Mouse (Mus musculus) kidney, adult 2 months (tissue): ENCODE measurements around the gene 2300002M23Rik. TPM values are rescaled to one million over a fixed set of nuclear protein-coding genes. Genes with fewer than 3 reads are reported as not detected.

Experiments used
- DNase-seq: peaks from one replicate; pipeline ENCODE4 v3.0.0; 2021
- H3K27ac ChIP-seq: fragments of 200-500 bp; 2 replicates; pipeline ENCODE4 v1.5.1; 2012; ENCODE audit warnings: low read depth, low read length, control low read depth, inconsistent platforms; ENCODE audit not compliant: insufficient read depth
- H3K27me3 ChIP-seq: fragments of 200-500 bp; replicated peaks from 2 replicates; pipeline ENCODE4 v1.6.1; 2012; ENCODE audit warnings: mild to moderate bottlenecking, moderate library complexity, low read length, inconsistent platforms; ENCODE audit not compliant: control insufficient read depth, insufficient read depth
- H3K36me3 ChIP-seq: fragments of 200-500 bp; 2 replicates; pipeline ENCODE4 v1.6.1; 2012; ENCODE audit warnings: mild to moderate bottlenecking, moderate library complexity, low read length, inconsistent platforms; ENCODE audit not compliant: control insufficient read depth, insufficient read depth
- H3K4me1 ChIP-seq: fragments of 200-500 bp; 2 replicates; pipeline ENCODE4 v1.6.1; 2011; ENCODE audit warnings: low read length; ENCODE audit not compliant: control insufficient read depth, insufficient read depth
- H3K4me3 ChIP-seq: fragments of 200-500 bp; 2 replicates; pipeline ENCODE4 v1.5.1; 2011; ENCODE audit warnings: mild to moderate bottlenecking, low read depth, low read length, control low read depth; ENCODE audit not compliant: insufficient read depth
- CTCF ChIP-seq: fragments of 200-500 bp; conservative IDR thresholded peaks from 2 replicates; pipeline ENCODE4 v1.5.1; 2011; ENCODE audit warnings: low read depth, mild to moderate bottlenecking, control low read depth, low read length, moderate library complexity, mixed read lengths; ENCODE audit not compliant: insufficient read depth, insufficient read length
- POLR2A ChIP-seq: fragments of 200-500 bp; IDR thresholded peaks from one replicate; pipeline ENCODE4 v1.6.1; 2011; ENCODE audit warnings: low read depth, low read length, control low read depth
- WGBS: fragments of 180-500 bp; shearing (Covaris S2); methylation state at CpG from one replicate; pipeline ENCODE4 v1.1.7; 2018; 5-methylcytosine and 5-hydroxymethylcytosine counted together
- polyA plus RNA-seq: library from polyadenylated mRNA; depleted of rRNA; stranded (reverse); fragments of >200 nt; gene quantifications from 2 replicates; pipeline ENCODE4 v1.2.3, GENCODE M21; 2012

2300002M23Rik gene
- polyA plus RNA-seq, 1 experiment = 0.08 TPM

DNA sequence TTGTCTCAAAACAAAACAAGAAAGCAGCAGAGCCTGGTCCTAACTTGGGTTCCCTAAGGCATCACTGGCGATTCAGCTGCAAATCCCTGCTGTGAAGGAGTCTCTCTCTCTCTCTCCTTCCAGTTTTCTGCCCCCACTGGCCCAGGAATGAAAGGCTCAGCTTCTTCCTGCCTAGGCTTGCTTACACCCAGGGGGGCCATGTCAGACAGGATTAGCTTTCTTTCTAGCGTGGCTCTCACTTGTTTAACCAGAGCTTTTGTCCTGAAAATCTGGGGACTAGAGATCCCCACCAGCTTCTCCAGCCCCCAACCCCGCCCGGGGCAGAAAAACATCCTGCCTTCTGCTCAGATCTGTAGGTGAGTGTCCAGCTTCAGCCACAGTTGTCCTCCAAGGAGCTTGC lies 21.1 kb downstream of the 2300002M23Rik start:
- Histone ChIP-seq H3K36me3 (no peaks in the 10 kb centered on the region), H3K4me3 (no peak overlapping the region), H3K27ac (no peak overlapping the region), H3K27me3 (no peaks in the 10 kb centered on the region), H3K4me1 (no peaks in the 10 kb centered on the region)
- no peak for DNase-seq
- no peak for TF ChIP-seq CTCF
- TF ChIP-seq POLR2A = no peak
- WGBS = 52% methylated on average over 4 of the region's 4 CpGs

DNA sequence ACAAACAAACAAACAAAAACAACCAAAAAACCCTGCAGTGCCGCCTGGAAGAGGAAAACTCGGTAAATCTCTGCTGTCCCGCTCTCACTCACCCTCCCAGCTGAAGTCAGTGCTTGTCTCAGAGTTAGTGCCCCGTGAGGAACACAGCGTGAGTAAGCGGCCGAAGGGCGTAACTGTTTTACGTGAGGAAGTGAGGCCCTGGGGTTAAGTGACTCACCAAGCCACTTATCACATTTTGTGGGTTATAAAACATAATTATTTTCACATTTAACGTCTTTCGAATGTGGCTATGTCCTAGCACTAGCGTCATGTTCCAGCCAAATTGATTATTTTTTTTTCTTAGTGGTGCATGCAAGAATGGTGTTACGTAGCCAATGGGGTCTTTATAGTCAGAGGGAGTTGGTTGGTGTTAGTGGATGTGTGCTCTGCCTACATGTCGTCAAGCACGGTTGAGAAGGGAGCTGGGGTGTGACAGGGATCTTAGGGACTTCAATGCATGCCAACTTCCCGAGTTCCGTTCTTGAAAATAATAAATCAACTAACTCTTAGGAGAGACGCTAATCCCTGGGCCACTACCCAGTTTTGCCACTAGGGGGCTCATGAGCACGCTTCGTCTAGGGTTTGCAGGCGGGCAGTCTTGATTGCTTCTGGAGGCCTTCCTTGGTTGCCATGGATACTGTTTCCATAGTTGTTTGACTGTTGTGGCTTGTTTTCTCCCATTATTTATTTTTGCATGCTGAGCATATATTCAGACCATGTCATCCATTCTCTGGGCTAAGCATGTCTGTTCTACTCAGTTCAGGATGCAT lies 23.4 kb downstream of the 2300002M23Rik start:
- 18% methylated on average over 21 of the region's 21 CpGs for WGBS
- H3K4me3 ChIP-seq = no peak overlapping the region
- H3K4me1 ChIP-seq = no peaks in the 10 kb centered on the region
- H3K27ac ChIP-seq = no peak overlapping the region
- no peaks in the 10 kb centered on the region for H3K36me3 ChIP-seq
- DNase-seq = peak; percentile 71
- H3K27me3 ChIP-seq = no peaks in the 10 kb centered on the region
- TF ChIP-seq POLR2A (no peak), CTCF (peak; percentile 77)

DNA sequence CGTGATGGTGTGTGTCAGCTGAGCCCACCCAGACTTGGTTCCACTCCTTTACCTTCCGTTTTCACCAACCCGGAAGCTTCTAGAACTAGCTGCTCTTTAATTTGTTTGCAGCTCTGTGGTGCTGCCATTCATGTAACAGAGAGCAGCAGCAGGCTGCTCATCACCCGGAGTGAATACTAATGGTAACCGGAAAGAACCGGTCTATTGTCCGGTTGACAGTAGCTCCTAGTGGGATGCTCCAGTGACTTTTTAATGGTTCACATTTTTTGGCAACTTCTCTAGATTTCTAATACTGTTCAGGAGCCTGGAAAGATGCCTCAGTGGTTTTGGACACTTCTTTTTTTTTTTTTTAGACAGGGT lies 23.9 kb downstream of the 2300002M23Rik start:
- no peak overlapping the region for H3K4me3 ChIP-seq
- 74% methylated on average over 7 of the region's 7 CpGs for WGBS
- no peaks in the 10 kb centered on the region for H3K4me1 ChIP-seq
- H3K27me3 ChIP-seq = no peaks in the 10 kb centered on the region
- no peak overlapping the region for H3K27ac ChIP-seq
- H3K36me3 ChIP-seq = no peaks in the 10 kb centered on the region
- no peak for DNase-seq
- TF ChIP-seq CTCF (no peak), POLR2A (no peak)

DNA sequence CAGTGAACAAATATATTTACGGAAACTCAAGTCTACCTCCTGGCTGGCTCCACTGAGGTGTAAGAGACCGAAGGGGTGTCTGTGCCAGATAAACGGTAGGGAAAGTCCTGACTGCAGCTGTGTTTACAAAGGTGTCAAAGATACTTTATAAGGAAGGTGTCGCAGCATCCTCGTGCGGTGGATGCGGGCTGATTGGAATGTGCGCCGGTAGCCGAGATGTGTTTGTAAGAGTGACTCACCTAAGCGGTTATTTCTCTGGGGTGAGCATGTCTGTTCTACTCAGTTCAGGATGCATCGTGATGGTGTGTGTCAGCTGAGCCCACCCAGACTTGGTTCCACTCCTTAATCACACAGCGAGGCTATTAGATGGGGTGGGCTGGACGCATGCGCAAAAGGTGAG lies 24.5 kb downstream of the 2300002M23Rik start:
- 81% methylated on average over 15 of the region's 15 CpGs for WGBS
- Histone ChIP-seq H3K27ac (no peak overlapping the region), H3K4me3 (no peak overlapping the region), H3K36me3 (no peaks in the 10 kb centered on the region), H3K4me1 (no peaks in the 10 kb centered on the region), H3K27me3 (no peaks in the 10 kb centered on the region)
- no peak for DNase-seq
- no peak for TF ChIP-seq POLR2A
- TF ChIP-seq CTCF = no peak

DNA sequence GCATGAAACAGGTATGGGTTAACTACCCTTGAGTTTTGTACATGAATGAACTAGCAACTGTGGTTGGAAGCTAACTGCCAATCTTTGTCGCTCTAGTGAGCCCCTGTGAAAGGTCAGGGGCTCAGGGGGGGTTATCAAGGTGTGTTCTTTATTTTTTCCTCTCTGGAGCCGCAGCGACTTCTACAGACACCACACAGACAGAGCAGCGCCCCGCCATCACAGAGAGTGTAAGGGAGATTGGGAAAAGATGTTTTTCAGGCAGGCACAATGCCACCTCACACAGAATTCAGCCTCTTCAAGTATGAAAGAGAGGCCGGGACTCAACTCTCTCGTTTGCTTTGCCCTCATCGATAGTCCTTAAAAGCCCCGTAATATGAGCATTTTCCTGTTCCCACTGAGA lies 24.9 kb downstream of the 2300002M23Rik start:
- WGBS = 85% methylated on average over 9 of the region's 9 CpGs
- TF ChIP-seq POLR2A = no peak
- no peak for TF ChIP-seq CTCF
- H3K27ac ChIP-seq = no peak overlapping the region
- H3K36me3 ChIP-seq = no peaks in the 10 kb centered on the region
- no peaks in the 10 kb centered on the region for H3K4me1 ChIP-seq
- no peak for DNase-seq
- H3K4me3 ChIP-seq = no peak overlapping the region
- H3K27me3 ChIP-seq = no peaks in the 10 kb centered on the region

DNA sequence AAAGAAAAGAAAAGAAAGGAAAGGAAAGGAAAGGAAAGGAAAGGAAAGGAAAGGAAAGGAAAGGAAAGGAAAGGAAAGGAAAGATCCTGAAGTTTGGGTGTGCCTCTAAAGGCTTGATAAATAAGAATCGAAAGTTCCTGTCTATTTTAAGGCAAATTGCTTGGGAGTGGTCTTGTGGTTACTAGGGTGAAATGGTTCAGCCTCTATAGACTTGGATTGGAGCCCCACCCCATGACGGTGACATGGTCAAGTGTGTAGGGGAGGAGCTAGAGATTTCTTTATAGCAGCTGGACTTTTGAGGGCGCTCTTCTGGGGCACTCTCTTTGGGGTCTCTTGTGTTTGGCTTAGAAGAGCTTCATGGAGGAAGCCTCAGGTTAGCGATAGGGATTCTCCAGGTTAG lies 26.5 kb downstream of the 2300002M23Rik start:
- 31% methylated on average over 4 of the region's 4 CpGs for WGBS
- no peak for DNase-seq
- no peak overlapping the region for H3K4me3 ChIP-seq
- H3K4me1 ChIP-seq = no peaks in the 10 kb centered on the region
- no peaks in the 10 kb centered on the region for H3K27me3 ChIP-seq
- no peak overlapping the region for H3K27ac ChIP-seq
- TF ChIP-seq CTCF (no peak), POLR2A (no peak)
- no peaks in the 10 kb centered on the region for H3K36me3 ChIP-seq

DNA sequence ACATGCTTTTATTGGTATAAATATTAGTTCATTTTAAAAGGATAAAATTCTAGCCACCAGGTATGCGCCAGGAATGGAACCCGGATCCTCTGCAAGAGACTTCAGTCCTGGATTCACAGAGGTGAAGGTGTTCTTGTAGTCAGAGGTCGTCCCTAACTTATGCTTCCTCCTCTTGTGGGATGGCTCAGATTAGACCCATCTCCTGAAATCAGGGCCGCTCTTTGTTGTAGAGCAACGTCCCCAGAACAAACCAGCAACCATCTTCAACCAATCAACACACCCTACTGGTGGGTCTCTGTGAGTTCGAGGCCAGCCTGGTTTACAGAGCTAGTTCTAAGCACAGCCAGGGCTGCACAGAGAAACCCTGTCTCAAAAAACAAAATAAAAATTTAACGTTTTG lies 27.2 kb downstream of the 2300002M23Rik start:
- H3K27ac ChIP-seq = no peak overlapping the region
- H3K36me3 ChIP-seq = no peaks in the 10 kb centered on the region
- TF ChIP-seq POLR2A = no peak
- TF ChIP-seq CTCF = no peak
- no peak overlapping the region for H3K4me3 ChIP-seq
- no peaks in the 10 kb centered on the region for H3K27me3 ChIP-seq
- DNase-seq = no peak
- no peaks in the 10 kb centered on the region for H3K4me1 ChIP-seq
- WGBS = 84% methylated on average over 7 of the region's 7 CpGs
